Comparison of ENCODE assay signal across 7 mouse cellular contexts in genomic region chr11:78260489-78261258, GRCm38 (mm10). TPM values are rescaled to one million over a fixed set of nuclear protein-coding genes. Genes with fewer than 3 reads are reported as not detected.
DNase-seq lines count a peak whose midpoint lies in the region; ATAC-seq and TF ChIP-seq lines count a peak whose summit lies in the region.

No protein-coding gene starts in this region.

- ATAC-seq in neural tube, embryonic 11.5 days (ENCODE audit: insufficient read depth, low FRiP score, low TSS enrichment), result no peak
- ATAC-seq in forebrain, embryonic 14.5 days, result no peak
- ATAC-seq in liver, embryonic 13.5 days (ENCODE audit: low read depth), result no peak
- ATAC-seq in cerebellum, adult (ENCODE audit: insufficient number of reproducible peaks, low FRiP score, low TSS enrichment), result no peak

- no peaks in the 10 kb centered on the region for H3K9me3 ChIP-seq in neural tube, embryonic 11.5 days (ENCODE audit: control insufficient read depth, low read length)
- H3K9me3 ChIP-seq in forebrain, embryonic 14.5 days (replicated peaks; ENCODE audit: control insufficient read depth, low read length), result no peaks in the 10 kb centered on the region
- no peaks in the 10 kb centered on the region for H3K9me3 ChIP-seq in liver, embryonic 13.5 days (replicated peaks)

- no peak for DNase-seq in neural tube, embryonic 11.5 days (ENCODE audit: low spot score)
- DNase-seq in neural tube, embryonic 10.5 days (ENCODE audit: extremely low spot score, low spot score), result no peak
- DNase-seq in forebrain, embryonic 14.5 days (ENCODE audit: low spot score), result no peak
- no peak for DNase-seq in liver, embryonic 13.5 days
- no peak for DNase-seq in thymus, adult 2 months
- no peak for DNase-seq in Muller cell, postnatal 12 days (ENCODE audit: inconsistent ontology term)

- H3K9ac ChIP-seq in neural tube, embryonic 11.5 days (ENCODE audit: low read length), result no peak overlapping the region
- H3K9ac ChIP-seq in forebrain, embryonic 14.5 days (ENCODE audit: low read length), result no peak overlapping the region
- peak overlapping the region; percentile 55 for H3K9ac ChIP-seq in liver, embryonic 13.5 days

- H3K4me3 ChIP-seq in neural tube, embryonic 11.5 days (ENCODE audit: low read depth, low read length), result peak overlapping the region; percentile 78
- H3K4me3 ChIP-seq in forebrain, embryonic 14.5 days (ENCODE audit: low read depth, low read length), result peak overlapping the region; percentile 79
- H3K4me3 ChIP-seq in liver, embryonic 13.5 days (replicated peaks), result peak overlapping the region; percentile 92
- H3K4me3 ChIP-seq in thymus, adult 2 months (ENCODE audit: control insufficient read depth, insufficient read depth, low read length), result no peak overlapping the region

- 95% methylated on average over 2 of the region's 2 CpGs for WGBS in neural tube, embryonic 11.5 days
- 100% methylated on average over 2 of the region's 2 CpGs for WGBS in forebrain, embryonic 14.5 days
- 87% methylated on average over 2 of the region's 2 CpGs for WGBS in liver, embryonic 13.5 days (ENCODE audit: insufficient replicate concordance)
- WGBS in thymus, adult 2 months, result 95% methylated on average over 2 of the region's 2 CpGs

- H3K4me1 ChIP-seq in neural tube, embryonic 11.5 days (ENCODE audit: control insufficient read depth, insufficient read depth, low read length), result 0 out of 2 replicates have a peak, but pooled peaks cover 5% of the 10 kb centered on the region
- peaks cover 7% of the 10 kb centered on the region; the same call in 1 of the 2 replicates for H3K4me1 ChIP-seq in forebrain, embryonic 14.5 days (ENCODE audit: control insufficient read depth, insufficient read depth, low read length)
- peaks cover 25% of the 10 kb centered on the region for H3K4me1 ChIP-seq in liver, embryonic 13.5 days (replicated peaks)
- H3K4me1 ChIP-seq in thymus, adult 2 months (replicated peaks; ENCODE audit: control insufficient read depth, insufficient read depth, low read length), result peaks cover 2% of the 10 kb centered on the region; the same call in 1 of the 2 replicates

- no peak for TF ChIP-seq POLR2A in thymus, adult 2 months (IDR thresholded peaks at IDR 0.05; ENCODE audit: control insufficient read depth, extremely low read depth, insufficient read depth, low read length, poor library complexity)

- H3K27ac ChIP-seq in neural tube, embryonic 11.5 days (ENCODE audit: low read depth, low read length), result no peak overlapping the region
- no peak overlapping the region for H3K27ac ChIP-seq in forebrain, embryonic 14.5 days (ENCODE audit: low read depth, low read length)
- H3K27ac ChIP-seq in liver, embryonic 13.5 days, result no peak overlapping the region
- no peak overlapping the region for H3K27ac ChIP-seq in thymus, adult 2 months (ENCODE audit: control insufficient read depth, insufficient read depth, low read length)

- H3K36me3 ChIP-seq in neural tube, embryonic 11.5 days (ENCODE audit: control insufficient read depth, insufficient read depth, low read length), result peaks cover 12% of the 10 kb centered on the region
- H3K36me3 ChIP-seq in forebrain, embryonic 14.5 days (ENCODE audit: control insufficient read depth, insufficient read depth, low read length), result peaks cover 28% of the 10 kb centered on the region
- peaks cover 24% of the 10 kb centered on the region for H3K36me3 ChIP-seq in liver, embryonic 13.5 days
- peaks cover 27% of the 10 kb centered on the region for H3K36me3 ChIP-seq in thymus, adult 2 months (ENCODE audit: control insufficient read depth, insufficient read depth, low read length)

- H3K4me2 ChIP-seq in neural tube, embryonic 11.5 days (ENCODE audit: low read depth), result peak overlapping the region; percentile 75; the same call in 1 of the 2 replicates
- peak overlapping the region; percentile 75 for H3K4me2 ChIP-seq in forebrain, embryonic 14.5 days (ENCODE audit: low read length)
- peak overlapping the region; percentile 97 for H3K4me2 ChIP-seq in liver, embryonic 13.5 days

- 0 out of 2 replicates have a peak, but pooled peaks cover 2% of the 10 kb centered on the region for H3K27me3 ChIP-seq in neural tube, embryonic 11.5 days (ENCODE audit: control insufficient read depth, insufficient read depth, low read length)
- H3K27me3 ChIP-seq in forebrain, embryonic 14.5 days (replicated peaks; ENCODE audit: control insufficient read depth, insufficient read depth, low read length), result no peaks in the 10 kb centered on the region
- H3K27me3 ChIP-seq in liver, embryonic 13.5 days, result no peaks in the 10 kb centered on the region
- no peaks in the 10 kb centered on the region for H3K27me3 ChIP-seq in thymus, adult 2 months (ENCODE audit: control insufficient read depth, insufficient read depth, low read length)

- no peak for TF ChIP-seq CTCF in thymus, adult 2 months (IDR thresholded peaks at IDR 0.05; ENCODE audit: borderline replicate concordance, control insufficient read depth, extremely low read depth, insufficient read depth, low read length, poor library complexity)

RNA-seq across cellular contexts. Expression of gene 2610507B11Rik, which starts 0.9 kb away (rescaled TPM):
- 68.2 and 68.9 TPM in 2 replicates for polyA plus RNA-seq in neural tube, embryonic 11.5 days (2014; fragmentation: Nextera tagmentation; extraction: Ambion mirVana)
- 49.4 and 56.0 TPM in 2 replicates for polyA plus RNA-seq in forebrain, embryonic 14.5 days (2014; fragmentation: Nextera tagmentation; extraction: Ambion mirVana)
- polyA plus RNA-seq in liver, embryonic 13.5 days (2015; fragmentation: Nextera tagmentation; extraction: Ambion mirVana), result 33.6 and 42.8 TPM in 2 replicates
- 98.5 and 104 TPM in 2 replicates for polyA plus RNA-seq in thymus, adult 2 months (2012; rRNA removed)

RNA-seq across cellular contexts. Expression of gene Supt6, which starts 14.9 kb away (rescaled TPM):
- 35.4 and 36.7 TPM in 2 replicates for polyA plus RNA-seq in neural tube, embryonic 11.5 days (2014; fragmentation: Nextera tagmentation; extraction: Ambion mirVana)
- polyA plus RNA-seq in forebrain, embryonic 14.5 days (2014; fragmentation: Nextera tagmentation; extraction: Ambion mirVana), result 17.7 and 21.7 TPM in 2 replicates
- polyA plus RNA-seq in liver, embryonic 13.5 days (2015; fragmentation: Nextera tagmentation; extraction: Ambion mirVana), result 9.8 and 12.3 TPM in 2 replicates
- polyA plus RNA-seq in thymus, adult 2 months (2012; rRNA removed), result 36.2 and 38.8 TPM in 2 replicates

RNA-seq across cellular contexts. Expression of gene Sdf2, which starts 15.1 kb away (rescaled TPM):
- polyA plus RNA-seq in neural tube, embryonic 11.5 days (2014; fragmentation: Nextera tagmentation; extraction: Ambion mirVana), result 60.1 and 62.5 TPM in 2 replicates
- polyA plus RNA-seq in forebrain, embryonic 14.5 days (2014; fragmentation: Nextera tagmentation; extraction: Ambion mirVana), result 82.4 and 90.2 TPM in 2 replicates
- polyA plus RNA-seq in liver, embryonic 13.5 days (2015; fragmentation: Nextera tagmentation; extraction: Ambion mirVana), result 29.6 and 29.8 TPM in 2 replicates
- 95.9 and 132 TPM in 2 replicates for polyA plus RNA-seq in thymus, adult 2 months (2012; rRNA removed)

RNA-seq across cellular contexts. Expression of gene BC030499, which starts 30.0 kb away (rescaled TPM):
- 0.17 TPM in 1 of 2 replicates, not detected in the other for polyA plus RNA-seq in neural tube, embryonic 11.5 days (2014; fragmentation: Nextera tagmentation; extraction: Ambion mirVana)
- polyA plus RNA-seq in forebrain, embryonic 14.5 days (2014; fragmentation: Nextera tagmentation; extraction: Ambion mirVana), result 0.19 and 0.43 TPM in 2 replicates
- polyA plus RNA-seq in liver, embryonic 13.5 days (2015; fragmentation: Nextera tagmentation; extraction: Ambion mirVana), result 0.06 TPM in 1 of 2 replicates, not detected in the other
- 0.32 and 0.38 TPM in 2 replicates for polyA plus RNA-seq in thymus, adult 2 months (2012; rRNA removed)

RNA-seq across cellular contexts. Expression of gene Spag5, which starts 40.7 kb away (rescaled TPM):
- polyA plus RNA-seq in neural tube, embryonic 11.5 days (2014; fragmentation: Nextera tagmentation; extraction: Ambion mirVana), result 48.0 and 52.7 TPM in 2 replicates
- 21.5 and 25.4 TPM in 2 replicates for polyA plus RNA-seq in forebrain, embryonic 14.5 days (2014; fragmentation: Nextera tagmentation; extraction: Ambion mirVana)
- polyA plus RNA-seq in liver, embryonic 13.5 days (2015; fragmentation: Nextera tagmentation; extraction: Ambion mirVana), result 30.3 and 32.6 TPM in 2 replicates
- polyA plus RNA-seq in thymus, adult 2 months (2012; rRNA removed), result 46.1 and 52.7 TPM in 2 replicates
